Mouse (Mus musculus) liver, embryonic 12.5 days (tissue): ENCODE measurements around the gene Barx2. TPM values are rescaled to one million over a fixed set of nuclear protein-coding genes. Genes with fewer than 3 reads are reported as not detected.
A peak's percentile ranks its signal among the peaks of the same experiment; 100 is the strongest.

Experiments
- ATAC-seq: fragments of 200-750 bp; cut with Nextera tagmentation; 2 replicates; pipeline ENCODE4 v1.8.0; 2017; ENCODE audit warnings: moderate number of reproducible peaks, mild to moderate bottlenecking, moderate library complexity
- H3K27ac ChIP-seq: fragments of 300-500 bp; sonication (generic); 2 replicates; pipeline ENCODE4 v1.5.1; 2016; ENCODE audit warnings: mild to moderate bottlenecking
- H3K27me3 ChIP-seq: fragments of 300-500 bp; sonication (generic); replicated peaks from 2 replicates; pipeline ENCODE4 v1.6.1; 2016; ENCODE audit warnings: mild to moderate bottlenecking, moderate library complexity
- H3K36me3 ChIP-seq: fragments of 300-500 bp; sonication (generic); 2 replicates; pipeline ENCODE4 v1.6.1; 2016; ENCODE audit warnings: mild to moderate bottlenecking, moderate library complexity
- H3K4me1 ChIP-seq: fragments of 300-500 bp; sonication (generic); 2 replicates; pipeline ENCODE4 v1.6.1; 2016
- H3K4me2 ChIP-seq: fragments of 300-500 bp; sonication (generic); 2 replicates; pipeline ENCODE4 v1.6.1; 2016; ENCODE audit warnings: mild to moderate bottlenecking, moderate library complexity
- H3K4me3 ChIP-seq: fragments of 300-500 bp; sonication (generic); 2 replicates; pipeline ENCODE4 v1.5.1; 2016; ENCODE audit warnings: mild to moderate bottlenecking, moderate library complexity
- H3K9ac ChIP-seq: fragments of 300-500 bp; sonication (generic); 2 replicates; pipeline ENCODE4 v1.6.1; 2016; ENCODE audit warnings: mild to moderate bottlenecking, moderate library complexity
- H3K9me3 ChIP-seq: fragments of 300-500 bp; sonication (generic); replicated peaks from 2 replicates; pipeline ENCODE4 v1.6.1; 2016; ENCODE audit warnings: mild to moderate bottlenecking, moderate library complexity
- WGBS: fragments of 180-500 bp; shearing (Covaris S2); methylation state at CpG from one replicate; pipeline ENCODE4 v1.1.7; 2016; ENCODE audit not compliant: insufficient replicate concordance; 5-methylcytosine and 5-hydroxymethylcytosine counted together
- polyA plus RNA-seq: library from polyadenylated mRNA; unstranded; fragments of >200 nt; fragmentation: Nextera tagmentation; extraction: Ambion mirVana; gene quantifications from 2 replicates; pipeline ENCODE4 v1.2.1, GENCODE M21; 2016

Gene Barx2
- polyA plus RNA-seq, 1 experiment from 2014 or later, result not detected

DNA sequence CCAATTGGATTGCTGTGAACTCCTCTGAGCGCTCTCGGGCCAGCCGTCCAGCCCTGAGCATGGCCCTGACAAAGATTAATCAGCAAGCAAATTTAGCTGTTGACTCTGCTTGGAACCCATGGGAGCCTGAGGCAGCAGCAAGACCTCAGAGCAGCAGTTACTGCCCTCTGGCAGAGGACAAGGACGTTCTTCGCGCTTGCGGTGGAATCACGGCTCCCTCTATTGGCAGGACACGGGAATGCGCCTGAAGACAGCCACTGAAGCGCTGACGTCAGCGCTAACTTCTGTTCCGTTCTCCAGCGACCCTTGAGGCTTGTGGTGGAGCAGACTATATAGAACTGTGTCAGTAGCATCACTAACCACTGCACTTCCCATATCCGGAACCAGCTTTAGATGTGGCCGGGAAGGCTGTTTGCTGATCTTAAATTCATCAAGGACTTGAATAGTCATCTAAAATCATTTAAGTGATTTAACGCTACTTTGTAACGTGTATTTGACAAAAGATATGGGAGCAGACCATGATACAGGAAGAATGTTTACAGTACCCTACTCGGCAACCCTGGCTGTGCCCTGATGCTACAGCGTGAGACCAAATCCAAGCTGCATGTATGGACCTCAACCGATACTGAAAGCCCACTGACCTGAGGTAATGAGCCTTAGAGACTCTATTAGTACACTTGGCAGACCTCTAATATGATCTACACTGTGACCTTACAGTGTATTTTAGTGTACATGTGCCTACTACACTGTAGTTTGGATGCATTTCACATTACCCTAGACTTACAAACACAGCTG lies 12.8 kb upstream of the Barx2 start:
- ATAC-seq, result peak; percentile 49; the same call in 1 of the 2 replicates
- peak overlapping the region; percentile 25; the same call in 1 of the 2 replicates for H3K4me2 ChIP-seq
- no peak overlapping the region for H3K9ac ChIP-seq
- 17% methylated on average over 22 of the region's 22 CpGs for WGBS
- no peaks in the 10 kb centered on the region for H3K4me1 ChIP-seq
- no peak overlapping the region for H3K27ac ChIP-seq
- peaks cover 4% of the 10 kb centered on the region; the same call in 1 of the 2 replicates for H3K27me3 ChIP-seq
- no peaks in the 10 kb centered on the region for H3K9me3 ChIP-seq
- H3K36me3 ChIP-seq, result no peaks in the 10 kb centered on the region
- no peak overlapping the region for H3K4me3 ChIP-seq

GRCm38 (mm10) chr9:31923529-31923928 lies 10.3 kb upstream of the Barx2 start:
- H3K27ac ChIP-seq, result no peak overlapping the region
- no peaks in the 10 kb centered on the region for H3K9me3 ChIP-seq
- no peaks in the 10 kb centered on the region for H3K36me3 ChIP-seq
- no peak for ATAC-seq
- peaks cover 18% of the 10 kb centered on the region for H3K27me3 ChIP-seq
- H3K4me1 ChIP-seq, result no peaks in the 10 kb centered on the region
- 68% methylated on average over 7 of the region's 7 CpGs for WGBS
- no peak overlapping the region for H3K4me2 ChIP-seq
- H3K9ac ChIP-seq, result no peak overlapping the region
- H3K4me3 ChIP-seq, result no peak overlapping the region

DNA sequence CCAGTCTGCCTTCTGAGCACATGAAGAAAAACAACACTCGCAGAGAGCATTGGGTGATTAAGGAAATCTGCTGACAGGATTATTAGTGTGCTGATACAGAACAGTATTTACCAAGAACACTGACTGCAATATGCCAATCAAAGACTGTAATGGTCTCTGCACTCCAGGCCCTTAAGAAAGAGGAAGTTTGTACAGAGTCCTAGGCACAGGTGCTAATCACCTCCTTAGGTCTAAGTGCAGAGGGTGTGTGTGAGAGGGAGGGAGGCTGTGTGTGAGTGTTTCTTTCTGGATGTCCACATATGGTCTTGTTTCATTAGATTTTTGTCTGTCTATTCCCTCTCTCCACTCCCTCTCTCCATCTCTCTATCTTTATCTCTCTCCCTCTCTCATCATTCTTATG lies 6.5 kb upstream of the Barx2 start:
- H3K27ac ChIP-seq, result no peak overlapping the region
- no peaks in the 10 kb centered on the region for H3K9me3 ChIP-seq
- no peak overlapping the region for H3K4me2 ChIP-seq
- no peak overlapping the region for H3K9ac ChIP-seq
- H3K27me3 ChIP-seq, result peaks cover 53% of the 10 kb centered on the region
- WGBS, result 25% methylated on average over 1 of the region's 1 CpGs
- H3K36me3 ChIP-seq, result no peaks in the 10 kb centered on the region
- ATAC-seq, result no peak
- no peak overlapping the region for H3K4me3 ChIP-seq
- H3K4me1 ChIP-seq, result no peaks in the 10 kb centered on the region

- Histone ChIP-seq H3K27me3 (peaks cover 83% of the 10 kb centered on the region), H3K4me3 (no peak overlapping the region), H3K36me3 (no peaks in the 10 kb centered on the region), H3K4me1 (peaks cover 12% of the 10 kb centered on the region; the same call in 1 of the 2 replicates), H3K27ac (no peak overlapping the region), H3K9ac (no peak overlapping the region), H3K4me2 (no peak overlapping the region), H3K9me3 (no peaks in the 10 kb centered on the region)
- ATAC-seq, result no peak
- 19% methylated on average over 9 of the region's 9 CpGs for WGBS
Observed at GRCm38 (mm10) chr9:31916421-31916820, 3.2 kb upstream of the Barx2 start.

- Histone ChIP-seq H3K27ac (no peak overlapping the region), H3K4me3 (no peak overlapping the region), H3K36me3 (no peaks in the 10 kb centered on the region), H3K9me3 (no peaks in the 10 kb centered on the region), H3K4me1 (peaks cover 12% of the 10 kb centered on the region; the same call in 1 of the 2 replicates), H3K27me3 (peaks cover 95% of the 10 kb centered on the region), H3K9ac (no peak overlapping the region), H3K4me2 (no peak overlapping the region)
- ATAC-seq, result no peak
- under 1% methylated on average over 34 of the region's 34 CpGs for WGBS
Observed at GRCm38 (mm10) chr9:31914871-31915270, 1.6 kb upstream of the Barx2 start.

GRCm38 (mm10) chr9:31913739-31914591 lies 703 bp upstream of the Barx2 start:
- H3K27ac ChIP-seq, result no peak overlapping the region
- H3K27me3 ChIP-seq, result peaks cover 87% of the 10 kb centered on the region
- 1% methylated on average over 54 of the region's 54 CpGs for WGBS
- no peaks in the 10 kb centered on the region for H3K9me3 ChIP-seq
- H3K9ac ChIP-seq, result no peak overlapping the region
- peak overlapping the region; percentile 41 for H3K4me3 ChIP-seq
- no peaks in the 10 kb centered on the region for H3K36me3 ChIP-seq
- ATAC-seq, result no peak
- H3K4me2 ChIP-seq, result peak overlapping the region; percentile 64
- H3K4me1 ChIP-seq, result peaks cover 12% of the 10 kb centered on the region; the same call in 1 of the 2 replicates

GRCm38 (mm10) chr9:31912553-31912920 lies 725 bp downstream of the Barx2 start:
- H3K4me3 ChIP-seq, result 0 out of 2 replicates have a peak overlapping the region, but pooled peaks have one; percentile 41
- 2% methylated on average over 16 of the region's 16 CpGs for WGBS
- ATAC-seq, result no peak

DNA sequence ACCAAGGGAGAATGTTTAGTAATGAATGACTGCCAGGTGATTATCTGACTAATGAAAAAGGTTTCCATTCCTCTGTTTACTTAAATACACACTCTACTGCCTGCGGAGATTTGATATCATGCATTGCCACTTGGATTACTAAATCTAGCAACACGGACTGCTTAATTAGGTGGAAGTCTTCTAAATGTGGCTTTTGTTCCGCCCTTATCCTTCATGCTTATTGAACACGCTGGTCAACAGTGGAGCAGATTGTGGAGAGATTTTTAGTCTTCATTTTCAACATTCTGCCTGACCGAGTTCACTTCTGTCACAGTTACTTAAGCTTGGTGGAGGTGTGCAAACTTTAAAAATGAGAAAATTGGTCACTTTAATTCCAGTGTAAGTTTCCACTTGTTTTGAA lies 3.0 kb downstream of the Barx2 start:
- Histone ChIP-seq H3K27ac (no peak overlapping the region), H3K36me3 (no peaks in the 10 kb centered on the region), H3K4me1 (peaks cover 12% of the 10 kb centered on the region; the same call in 1 of the 2 replicates), H3K4me2 (no peak overlapping the region), H3K9me3 (no peaks in the 10 kb centered on the region), H3K27me3 (peaks cover 69% of the 10 kb centered on the region), H3K4me3 (no peak overlapping the region), H3K9ac (no peak overlapping the region)
- ATAC-seq, result no peak
- WGBS, result 60% methylated on average over 5 of the region's 5 CpGs

More at GRCm38 (mm10) chr9:31912553-31912920, 725 bp downstream of the Barx2 start:
- Histone ChIP-seq H3K4me1 (peaks cover 12% of the 10 kb centered on the region; the same call in 1 of the 2 replicates), H3K36me3 (no peaks in the 10 kb centered on the region), H3K9me3 (no peaks in the 10 kb centered on the region), H3K4me2 (peak overlapping the region; percentile 64), H3K27me3 (peaks cover 87% of the 10 kb centered on the region), H3K9ac (no peak overlapping the region), H3K27ac (no peak overlapping the region)

GRCm38 (mm10) chr9:31901781-31902180 lies 11.5 kb downstream of the Barx2 start:
- Histone ChIP-seq H3K9me3 (no peaks in the 10 kb centered on the region), H3K4me1 (no peaks in the 10 kb centered on the region), H3K27ac (no peak overlapping the region), H3K4me2 (no peak overlapping the region), H3K36me3 (no peaks in the 10 kb centered on the region), H3K27me3 (0 out of 2 replicates have a peak, but pooled peaks cover 4% of the 10 kb centered on the region), H3K9ac (no peak overlapping the region), H3K4me3 (no peak overlapping the region)
- ATAC-seq, result no peak
- WGBS, result 58% methylated on average over 2 of the region's 2 CpGs

- Histone ChIP-seq H3K27me3 (no peaks in the 10 kb centered on the region), H3K36me3 (no peaks in the 10 kb centered on the region), H3K27ac (no peak overlapping the region), H3K9ac (no peak overlapping the region), H3K4me3 (no peak overlapping the region), H3K4me1 (no peaks in the 10 kb centered on the region), H3K4me2 (no peak overlapping the region), H3K9me3 (no peaks in the 10 kb centered on the region)
- 62% methylated on average over 10 of the region's 10 CpGs for WGBS
- no peak for ATAC-seq
Observed at GRCm38 (mm10) chr9:31894775-31895320, 18.4 kb downstream of the Barx2 start.

- Histone ChIP-seq H3K4me3 (no peak overlapping the region), H3K4me2 (no peak overlapping the region), H3K4me1 (no peaks in the 10 kb centered on the region), H3K9me3 (no peaks in the 10 kb centered on the region), H3K36me3 (no peaks in the 10 kb centered on the region), H3K27ac (no peak overlapping the region), H3K9ac (no peak overlapping the region), H3K27me3 (no peaks in the 10 kb centered on the region)
- no peak for ATAC-seq
- 67% methylated on average over 4 of the region's 4 CpGs for WGBS
Observed at GRCm38 (mm10) chr9:31888333-31888732, 24.9 kb downstream of the Barx2 start.

DNA sequence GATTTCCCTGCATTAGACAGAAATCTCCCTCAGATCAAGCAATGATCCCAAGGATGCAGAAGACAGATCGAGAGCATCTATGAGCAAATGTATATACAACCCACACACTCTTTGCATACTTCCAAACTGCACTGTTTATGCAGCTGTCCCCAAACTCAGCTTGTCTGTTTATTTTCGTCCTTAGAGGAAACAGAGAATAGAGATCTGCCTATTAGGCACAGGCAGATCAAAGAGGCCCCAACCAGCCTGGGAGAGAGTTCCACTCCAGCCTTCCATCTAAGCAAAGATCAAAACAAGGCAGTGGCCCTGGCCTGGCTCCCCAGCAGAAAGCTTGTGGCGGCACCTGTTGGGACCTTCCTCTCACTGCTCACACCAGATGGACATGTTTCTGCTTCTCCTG lies 27.0 kb downstream of the Barx2 start:
- Histone ChIP-seq H3K4me2 (no peak overlapping the region), H3K36me3 (no peaks in the 10 kb centered on the region), H3K27me3 (no peaks in the 10 kb centered on the region), H3K9ac (no peak overlapping the region), H3K9me3 (no peaks in the 10 kb centered on the region), H3K4me1 (no peaks in the 10 kb centered on the region), H3K27ac (no peak overlapping the region), H3K4me3 (no peak overlapping the region)
- ATAC-seq, result no peak
- WGBS, result 45% methylated on average over 3 of the region's 3 CpGs
